Mouse (Mus musculus): ENCODE data around the gene Tmem121.
"Not testable (repeated sequence)": the region's sequence is repeated elsewhere in the genome, so short reads cannot be mapped to it uniquely, and the experiment has no call there.

Tmem121 gene

DNA sequence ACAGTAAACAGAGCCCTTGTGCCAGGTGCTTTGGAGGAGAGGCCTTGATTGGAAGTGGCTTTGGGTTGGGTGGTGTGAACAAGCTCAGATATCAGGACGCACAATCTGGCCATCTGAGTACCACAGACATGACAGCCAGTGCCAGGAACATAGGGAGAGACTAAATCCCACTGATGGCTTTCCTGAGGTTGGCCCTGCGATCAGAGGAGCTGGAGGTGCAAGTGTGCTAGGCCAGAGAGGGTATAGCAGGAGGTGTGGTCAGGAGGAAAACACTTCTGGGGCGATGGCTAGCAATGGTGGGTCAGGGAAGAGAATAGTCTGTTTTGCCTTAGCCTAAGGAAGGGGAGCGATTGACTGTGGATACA lies 1.3 kb downstream of the Tmem121 start:
- no peak for DNase-seq (ENCODE audit: low read depth, low spot score)

DNA sequence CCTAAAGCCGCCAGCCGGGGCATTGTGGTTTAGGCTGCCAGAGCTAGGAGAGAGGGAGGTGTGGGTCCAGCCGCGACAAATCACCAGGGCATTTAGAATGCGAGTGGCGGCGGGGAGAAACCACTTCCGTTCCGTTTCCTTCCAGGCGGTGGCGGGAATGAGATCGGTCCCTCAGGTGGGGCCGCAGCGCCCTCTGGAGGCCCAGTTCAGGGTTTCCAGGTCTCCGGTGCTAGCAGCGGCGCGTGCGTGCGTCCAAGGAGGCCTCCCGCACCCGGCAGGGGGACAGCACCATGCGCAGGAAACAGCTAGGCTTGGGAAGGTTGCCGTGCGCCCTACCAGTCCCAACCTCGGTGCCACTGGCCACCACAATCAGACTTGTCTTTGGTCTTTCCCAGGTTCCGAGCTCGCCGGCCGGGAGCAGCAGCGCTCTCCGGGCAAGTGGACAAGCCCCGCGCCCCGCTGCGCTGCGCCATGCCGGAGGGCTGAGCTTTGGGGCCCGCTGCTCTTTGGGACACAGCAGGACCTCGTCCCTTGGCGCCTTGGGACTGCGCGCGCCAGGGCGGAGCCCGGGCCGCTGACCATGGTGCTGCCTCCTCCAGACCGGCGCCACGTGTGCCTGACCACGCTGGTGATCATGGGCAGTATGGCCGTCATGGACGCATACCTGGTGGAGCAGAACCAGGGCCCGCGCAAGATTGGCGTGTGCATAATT lies 2.0 kb downstream of the Tmem121 start:
- DNase-seq (ENCODE audit: low read depth, low spot score), result peak; percentile 90

DNA sequence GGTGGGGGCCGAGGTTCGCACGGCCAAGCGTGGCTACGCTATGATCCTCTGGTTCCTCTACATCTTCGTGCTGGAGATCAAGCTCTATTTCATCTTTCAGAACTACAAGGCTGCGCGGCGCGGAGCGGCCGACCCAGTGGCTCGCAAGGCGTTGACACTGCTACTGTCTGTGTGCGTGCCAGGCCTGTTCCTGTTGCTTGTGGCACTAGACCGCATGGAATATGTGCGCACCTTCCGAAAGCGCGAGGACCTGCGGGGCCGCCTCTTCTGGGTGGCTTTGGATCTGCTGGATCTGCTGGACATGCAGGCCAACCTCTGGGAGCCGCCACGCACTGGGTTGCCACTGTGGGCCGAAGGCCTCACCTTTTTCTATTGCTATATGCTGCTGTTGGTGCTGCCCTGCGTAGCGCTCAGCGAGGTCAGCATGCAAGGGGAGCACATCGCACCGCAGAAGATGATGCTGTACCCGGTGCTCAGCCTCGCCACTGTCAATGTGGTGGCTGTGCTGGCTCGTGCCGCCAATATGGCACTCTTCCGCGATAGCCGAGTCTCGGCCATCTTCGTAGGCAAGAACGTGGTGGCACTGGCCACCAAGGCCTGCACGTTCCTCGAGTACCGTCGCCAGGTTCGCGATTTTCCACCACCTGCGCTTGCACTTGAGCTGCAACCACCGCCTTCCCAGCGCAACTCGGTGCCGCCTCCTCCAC lies 2.8 kb downstream of the Tmem121 start:
- DNase-seq (ENCODE audit: low read depth, low spot score), result no peak

DNA sequence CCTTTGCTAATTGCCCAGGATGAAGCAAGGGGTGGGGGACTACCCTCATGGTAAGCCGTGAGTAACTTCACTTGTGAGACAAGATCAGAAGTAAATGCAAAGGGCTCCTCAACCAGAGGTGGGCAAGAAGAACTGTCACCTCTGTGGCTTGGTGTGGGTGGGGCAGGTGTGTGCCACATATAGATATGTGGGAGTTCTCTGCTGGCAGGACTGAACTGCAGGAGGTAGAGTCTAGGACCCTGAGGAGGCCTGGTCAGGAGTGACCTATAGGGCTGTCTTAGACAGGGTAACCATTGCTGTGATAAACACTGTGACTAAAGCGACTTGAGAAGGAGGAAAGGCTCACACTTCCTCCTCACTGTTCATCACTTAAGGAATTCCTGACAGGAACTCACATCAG lies 7.7 kb downstream of the Tmem121 start:
- DNase-seq (ENCODE audit: low read depth, low spot score), result no peak

DNA sequence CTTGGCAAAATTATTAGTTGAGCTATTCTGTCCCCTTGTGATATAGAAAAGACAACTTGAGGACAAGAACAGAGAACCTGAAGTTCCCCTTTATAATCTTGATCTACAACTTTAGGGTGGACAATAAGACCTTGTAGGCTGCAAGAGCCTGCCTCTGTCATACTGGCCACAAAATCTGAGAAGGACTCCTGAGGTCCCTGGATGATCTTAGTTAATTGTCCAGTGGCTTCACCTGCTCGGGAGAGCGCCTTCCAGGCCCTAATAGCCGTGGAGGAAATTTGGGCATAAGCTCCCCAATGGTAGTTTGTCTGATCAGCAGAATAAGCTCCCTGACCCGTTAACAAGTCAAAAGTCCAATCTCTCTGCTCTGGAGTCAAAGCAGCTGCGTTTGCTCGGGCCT lies 13.4 kb downstream of the Tmem121 start:
- DNase-seq (ENCODE audit: low read depth, low spot score), result not testable (repeated sequence)

DNA sequence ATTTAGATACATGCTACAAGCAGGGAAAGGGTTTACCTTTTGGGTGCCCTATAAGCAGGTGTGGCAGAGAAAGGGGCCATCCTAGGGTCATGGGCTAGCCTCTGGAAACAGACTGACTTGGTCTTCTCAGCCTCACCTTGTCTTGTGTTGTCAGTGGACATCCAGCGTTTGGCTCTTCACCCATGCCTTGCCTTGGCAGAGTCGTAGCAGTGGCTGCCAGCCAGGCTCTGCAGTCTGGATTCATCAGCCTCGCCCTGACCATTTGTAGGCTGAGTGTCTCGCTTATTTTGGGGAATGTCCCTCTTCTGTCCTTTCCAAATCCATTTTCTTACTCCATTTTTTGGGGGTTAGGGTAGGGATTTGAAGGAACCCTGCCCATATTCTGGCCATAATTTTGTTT lies 15.6 kb downstream of the Tmem121 start:
- no peak for DNase-seq (ENCODE audit: low read depth, low spot score)

DNA sequence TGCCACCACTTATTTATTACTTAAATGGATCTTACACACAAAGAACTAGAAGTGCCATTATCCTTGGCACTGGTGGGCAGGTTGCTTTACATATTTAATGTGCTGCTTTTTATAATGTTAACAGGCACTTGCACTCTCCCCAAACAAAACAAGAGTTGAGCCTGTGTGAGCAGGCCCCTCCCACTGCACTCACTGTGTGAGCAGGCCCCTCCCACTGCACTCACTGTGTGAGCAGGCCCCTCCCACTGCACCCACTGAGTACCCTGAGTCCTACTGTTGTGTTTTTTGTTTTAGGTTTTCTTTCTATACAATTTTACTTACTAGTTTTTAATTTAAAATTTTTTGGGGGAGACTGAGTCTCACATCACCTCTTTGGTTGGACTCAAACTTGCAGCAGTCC lies 16.3 kb downstream of the Tmem121 start:
- no peak for DNase-seq (ENCODE audit: low read depth, low spot score)

DNA sequence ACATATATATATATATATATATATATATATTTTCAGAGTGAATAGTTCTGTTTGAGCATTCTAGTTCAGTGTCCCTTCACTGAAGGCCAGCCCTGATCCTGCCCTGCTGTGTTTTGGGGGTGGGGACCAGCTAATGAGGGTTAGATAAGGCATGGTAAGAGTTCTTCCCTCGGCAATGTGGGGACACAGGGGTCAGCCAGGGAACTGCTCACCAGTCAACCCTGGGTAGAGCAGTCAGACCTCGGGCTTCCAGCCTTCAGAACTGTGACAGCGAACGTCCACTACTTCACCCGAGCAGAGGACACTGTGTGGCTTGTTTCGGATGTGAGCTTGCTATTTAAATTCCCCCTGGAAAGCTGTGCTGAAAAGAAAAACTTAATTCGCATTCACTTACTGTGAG lies 17.8 kb downstream of the Tmem121 start:
- DNase-seq (ENCODE audit: low read depth, low spot score), result no peak

DNA sequence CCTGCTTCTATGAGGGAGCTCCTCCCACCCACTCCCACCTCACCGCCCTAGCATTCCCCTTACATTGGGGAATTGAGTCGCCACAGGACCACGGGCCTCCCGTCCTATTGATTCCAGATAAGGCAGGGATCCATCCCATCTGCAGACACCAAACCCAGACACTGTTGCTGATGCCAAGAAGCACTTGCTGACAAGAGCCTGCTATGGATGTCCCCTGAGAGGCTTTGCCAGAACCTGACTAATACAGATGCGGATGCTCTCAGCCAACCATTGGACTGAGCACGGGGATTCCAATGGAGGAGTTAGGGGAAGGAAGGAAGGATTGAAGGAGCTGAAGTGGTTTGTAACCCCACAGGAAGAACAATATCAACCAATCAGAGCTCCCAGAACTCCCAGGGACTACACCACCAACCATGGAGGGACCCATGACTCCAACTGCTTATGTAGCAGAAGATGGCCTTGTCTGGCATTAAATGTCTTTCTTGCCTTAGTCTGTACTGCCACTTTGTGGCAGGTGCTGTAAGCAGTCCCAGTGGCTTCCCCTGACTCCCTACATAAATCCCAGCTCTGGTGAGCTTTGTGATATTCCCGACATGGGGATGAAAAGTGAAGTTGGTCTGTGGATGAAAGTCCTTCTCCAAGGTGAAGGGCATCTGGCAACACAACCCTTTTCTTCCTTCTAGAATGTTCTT lies 19.7 kb downstream of the Tmem121 start:
- no peak for DNase-seq (ENCODE audit: low read depth, low spot score)

DNA sequence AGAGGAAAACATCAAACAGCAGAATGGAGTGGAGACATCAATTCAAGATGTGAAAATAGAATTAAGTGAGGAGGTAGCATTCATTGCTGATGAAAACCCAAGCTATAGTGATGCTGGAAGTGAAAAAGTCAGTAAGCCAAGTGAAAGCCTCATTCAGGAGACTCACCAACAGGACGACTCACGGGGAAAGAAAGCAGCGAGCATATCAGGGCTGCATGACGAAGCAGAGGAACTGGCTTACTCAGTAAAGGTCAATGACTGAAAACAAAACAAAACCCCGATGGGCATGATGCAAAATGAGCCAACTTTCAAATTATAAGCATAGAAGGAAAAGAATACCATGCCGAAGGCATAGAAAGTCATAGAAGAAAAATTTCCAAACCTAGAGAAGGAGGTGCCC lies 22.0 kb downstream of the Tmem121 start:
- no peak for DNase-seq (ENCODE audit: low read depth, low spot score)

DNA sequence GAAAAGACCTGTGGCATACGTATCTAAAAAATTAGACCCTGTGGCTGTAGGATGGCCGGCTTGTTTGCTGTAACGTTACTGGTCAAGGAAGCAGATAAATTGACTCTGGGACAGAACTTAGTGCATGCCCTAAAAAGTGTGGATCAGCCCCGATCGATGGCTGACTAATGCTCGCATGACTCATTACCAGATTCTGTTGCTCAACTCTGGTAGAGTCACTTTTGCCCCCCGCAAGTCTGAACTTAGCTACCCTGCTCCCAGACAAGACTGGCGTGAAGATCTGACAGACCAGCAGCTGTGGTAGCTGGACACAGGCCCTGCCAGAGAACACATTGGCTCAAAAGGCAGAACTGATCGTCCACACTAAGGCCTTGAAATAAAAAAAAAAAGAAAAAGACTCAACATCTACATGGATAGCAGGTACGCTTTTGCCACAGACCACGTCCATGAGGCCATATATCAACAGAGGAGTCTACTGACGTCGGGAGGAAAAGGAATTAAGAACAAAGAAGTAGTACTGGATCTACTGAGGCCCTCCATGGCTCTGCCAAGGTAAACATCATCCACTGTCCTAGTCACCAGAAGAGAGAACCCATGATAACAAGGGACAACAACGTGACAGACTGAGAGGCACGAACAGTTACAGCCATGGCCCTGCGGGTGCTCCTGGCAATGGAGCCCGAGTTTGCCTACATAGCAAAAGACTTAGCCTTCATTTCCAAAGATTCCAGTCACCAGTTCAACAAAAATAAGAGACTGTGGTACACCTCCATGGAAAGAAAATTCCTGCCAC lies 25.1 kb downstream of the Tmem121 start:
- DNase-seq (ENCODE audit: low read depth, low spot score), result no peak

DNA sequence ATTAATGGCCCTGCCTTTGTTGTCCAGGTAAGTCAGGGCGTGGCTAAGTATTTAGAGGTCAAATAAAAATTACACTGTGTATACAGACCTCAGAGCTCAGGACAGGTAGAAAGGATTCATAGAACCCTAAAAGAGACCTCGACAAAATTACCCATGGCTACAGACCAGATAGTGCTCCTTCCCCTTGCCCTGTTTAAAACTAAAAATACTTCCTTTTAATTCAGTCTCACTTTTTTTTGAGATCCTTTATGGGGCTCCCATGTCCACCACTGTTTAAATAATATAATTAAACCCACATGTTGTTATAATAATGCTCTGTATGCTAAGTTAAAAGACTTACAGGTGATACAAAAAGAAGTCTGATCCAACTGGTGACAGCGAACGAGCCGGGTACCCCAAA lies 26.0 kb downstream of the Tmem121 start:
- no peak for DNase-seq (ENCODE audit: low read depth, low spot score)

DNA sequence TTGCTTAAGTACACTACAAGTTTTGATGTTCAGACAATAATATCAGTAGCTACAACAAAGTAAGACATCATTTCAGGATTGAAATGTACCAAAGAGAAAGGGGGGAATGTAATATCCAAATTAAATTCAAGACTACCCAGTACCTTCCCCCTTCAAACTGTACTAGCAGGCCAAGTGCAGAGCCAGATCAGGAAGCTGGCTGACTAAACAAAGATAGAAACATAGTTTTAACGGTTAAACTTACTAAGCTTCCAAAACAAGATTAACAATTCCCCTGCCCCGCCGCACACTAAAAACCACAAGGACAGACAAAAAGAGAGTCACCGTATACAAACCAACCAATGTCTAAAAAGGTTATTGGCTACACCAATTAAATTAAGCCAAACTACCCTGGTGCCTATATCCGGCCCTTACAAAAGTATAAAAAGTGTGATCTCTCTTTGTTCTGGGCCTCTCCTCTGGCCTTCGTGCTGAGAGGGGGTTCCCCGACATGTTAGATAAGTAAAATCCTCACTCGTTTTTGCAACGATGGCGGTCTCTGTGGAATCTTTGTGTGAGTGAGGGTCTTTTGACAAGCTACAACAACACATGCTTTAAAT lies 26.7 kb downstream of the Tmem121 start:
- DNase-seq (ENCODE audit: low read depth, low spot score), result no peak

DNA sequence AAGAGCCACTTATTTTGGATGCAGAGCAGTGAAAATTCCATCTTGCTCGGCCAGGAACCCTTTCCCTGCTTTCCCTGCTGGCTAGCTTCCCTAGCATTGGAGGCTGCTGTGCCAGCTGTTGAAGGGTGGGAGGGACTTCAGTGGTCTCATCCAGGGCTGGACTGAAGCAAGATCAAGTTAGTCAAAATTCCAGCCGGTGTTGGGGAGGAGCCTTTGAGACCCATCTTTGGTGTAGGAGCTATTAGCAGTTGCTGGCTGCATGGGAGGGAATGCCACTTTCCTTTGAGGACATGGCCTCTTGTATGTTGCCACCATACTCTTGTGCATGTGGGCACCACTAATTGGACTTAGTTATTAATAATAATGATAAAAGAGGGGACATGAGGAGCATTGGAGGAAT lies 27.5 kb downstream of the Tmem121 start:
- DNase-seq (ENCODE audit: low read depth, low spot score), result no peak

DNA sequence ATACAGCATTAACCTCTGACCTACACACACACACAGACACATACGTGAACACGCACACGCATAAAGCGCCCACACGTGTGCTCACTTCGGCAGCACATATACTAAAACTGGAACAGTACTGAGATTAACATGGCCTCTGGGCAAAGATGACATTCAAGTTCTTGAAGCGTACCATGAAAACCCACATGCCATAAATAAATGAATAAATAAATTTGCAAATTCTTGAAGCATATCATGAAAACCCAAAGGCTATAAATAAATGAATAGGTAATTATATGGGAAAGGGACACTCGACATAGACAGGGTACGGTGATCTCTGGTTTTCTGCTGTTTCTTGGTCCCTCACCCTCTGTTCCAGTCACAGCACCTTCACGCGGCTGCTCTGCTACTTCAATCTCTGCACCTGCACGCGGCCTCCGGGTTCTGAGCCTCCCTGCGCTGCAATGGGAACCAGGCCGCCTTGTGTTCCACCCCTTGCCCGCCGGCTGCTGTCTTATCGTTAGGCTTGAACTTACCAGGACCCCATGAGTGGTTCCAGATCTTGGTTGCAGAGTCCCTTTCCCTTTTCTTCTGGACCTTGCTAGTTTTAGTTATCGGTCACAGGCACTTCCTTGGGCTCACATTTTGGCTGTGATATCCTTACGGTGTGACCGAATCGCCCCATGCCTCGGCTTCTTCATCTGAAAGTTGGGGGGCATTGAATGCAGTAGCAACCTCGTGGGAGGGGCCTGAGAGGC lies 28.5 kb downstream of the Tmem121 start:
- DNase-seq (ENCODE audit: low read depth, low spot score), result no peak

DNA sequence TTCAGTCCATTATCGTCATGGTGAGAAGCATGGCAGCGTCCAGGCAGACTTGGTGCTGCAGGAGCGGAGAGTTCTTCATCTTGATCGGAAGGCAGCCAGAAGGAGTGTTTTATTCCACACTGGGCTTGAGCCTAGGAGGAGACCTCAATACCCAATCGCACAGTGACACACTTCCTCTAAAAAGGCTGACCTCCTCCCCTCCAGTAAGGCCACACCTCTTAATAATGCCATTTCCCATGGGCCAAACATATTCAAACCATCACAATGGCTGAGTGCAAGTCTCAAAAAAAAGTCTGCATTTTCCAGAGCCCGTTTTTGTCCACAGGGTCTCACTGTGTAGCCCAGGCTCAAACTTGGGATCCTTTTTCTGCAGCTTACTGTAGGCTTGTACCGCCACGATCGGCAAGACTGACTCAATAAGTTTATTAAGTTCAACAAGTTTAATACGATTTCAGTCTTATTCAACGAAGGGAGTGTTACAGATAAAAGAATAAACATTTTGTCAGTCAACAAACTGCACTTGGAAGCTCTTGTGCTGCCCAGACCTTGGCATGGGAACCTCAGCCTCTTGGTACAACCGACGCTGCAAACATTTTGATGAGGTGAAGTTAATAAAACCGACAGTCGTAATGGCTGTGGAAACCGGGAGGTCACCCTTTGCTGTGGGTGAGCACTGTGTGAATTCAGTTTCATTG lies 29.4 kb downstream of the Tmem121 start:
- DNase-seq (ENCODE audit: low read depth, low spot score), result no peak

DNA sequence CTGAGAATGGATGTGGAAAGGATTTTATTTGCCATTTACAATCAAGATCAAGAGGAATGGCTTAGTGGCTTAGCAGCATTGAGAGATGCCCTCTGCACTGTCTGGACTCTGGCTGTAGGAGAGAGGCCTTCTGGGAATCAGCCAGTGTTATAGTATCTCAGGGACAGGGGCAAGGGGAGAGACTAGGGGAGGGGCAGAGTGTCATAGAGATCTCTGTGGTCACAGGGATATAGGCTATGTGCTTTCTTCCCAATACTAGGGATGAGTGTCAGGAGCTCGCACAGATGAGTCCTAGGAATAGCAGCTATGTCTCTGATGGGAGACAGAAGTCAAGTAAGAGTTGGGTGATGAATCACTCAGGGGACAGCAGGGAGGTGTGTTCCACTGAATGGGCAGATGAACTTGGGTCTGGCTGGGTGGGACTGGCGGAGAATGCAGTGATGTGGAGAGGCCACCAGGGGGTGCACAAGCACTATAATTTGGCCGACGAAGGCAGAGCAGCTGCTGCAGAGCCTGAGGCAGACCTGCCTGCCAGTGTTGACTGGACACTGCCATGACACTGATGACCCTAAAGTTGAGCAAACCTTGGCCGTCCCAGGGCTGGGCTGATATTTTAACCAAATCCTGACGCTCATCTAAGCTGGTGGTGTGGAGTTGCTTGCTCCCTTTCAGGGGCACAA lies 30.1 kb downstream of the Tmem121 start:
- DNase-seq (ENCODE audit: low read depth, low spot score), result peak; percentile 64

DNA sequence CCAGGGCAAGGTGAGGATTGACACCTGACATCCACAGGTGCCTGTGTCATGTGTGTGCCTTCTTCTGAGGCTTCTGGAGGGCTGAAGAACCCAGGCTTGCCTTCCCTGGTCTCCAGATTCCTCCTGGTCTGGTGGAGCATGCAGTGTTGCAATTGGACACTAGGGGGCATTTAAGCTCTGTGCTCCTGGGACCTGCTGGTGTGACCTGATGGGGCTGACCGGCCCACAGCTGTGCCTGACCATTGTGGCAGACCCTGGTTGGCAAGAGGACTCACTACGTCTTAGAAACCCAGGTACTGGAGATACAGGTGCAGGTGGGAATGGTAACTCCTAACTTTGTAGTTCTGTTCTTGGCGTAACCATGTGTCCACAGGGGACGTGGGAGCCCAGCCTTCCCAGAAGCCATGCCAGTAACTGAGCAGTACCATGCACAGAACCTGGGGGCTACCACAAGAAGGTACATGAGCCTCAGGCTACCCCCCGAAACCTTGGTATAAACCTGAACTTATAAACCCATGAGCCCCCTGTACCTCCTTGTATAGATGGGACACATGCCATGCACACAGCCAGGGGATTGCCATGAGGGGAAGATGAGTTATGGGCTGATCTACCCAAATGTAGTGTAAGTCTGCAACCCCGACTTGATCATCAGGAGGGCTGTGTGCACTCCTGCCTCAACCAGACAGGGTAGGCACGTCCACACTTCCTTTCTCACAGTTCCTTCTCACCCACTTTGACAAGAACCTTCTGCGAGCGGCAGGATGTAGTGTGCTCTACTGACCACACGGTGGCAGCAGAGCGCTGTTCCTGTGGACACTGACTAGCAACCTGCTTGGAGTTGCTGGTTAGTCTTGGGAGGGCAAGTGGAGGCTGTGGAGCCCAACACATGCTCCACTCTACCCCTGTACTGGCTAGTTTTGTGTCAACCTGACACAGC lies 31.8 kb downstream of the Tmem121 start:
- DNase-seq (ENCODE audit: low read depth, low spot score), result peak; percentile 86

DNA sequence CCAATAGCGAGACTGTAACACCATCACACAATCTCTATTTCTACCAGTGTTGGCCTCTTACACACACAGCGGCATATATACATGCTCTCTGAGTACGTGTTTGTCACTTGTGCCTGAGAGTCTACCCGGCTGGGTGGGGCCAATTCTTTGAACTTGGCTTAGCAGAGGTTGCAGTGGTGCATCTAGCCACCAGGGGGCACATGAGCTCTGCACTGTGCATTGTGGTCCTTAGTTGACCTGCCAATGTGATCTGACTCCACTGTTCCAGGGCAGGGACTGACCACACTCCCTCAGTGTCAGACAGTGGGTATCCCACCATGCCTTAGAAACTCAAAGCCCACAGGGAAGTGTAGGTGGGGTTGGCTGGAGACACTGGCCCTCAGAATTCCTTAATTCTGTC lies 34.1 kb downstream of the Tmem121 start:
- DNase-seq (ENCODE audit: low read depth, low spot score), result peak; percentile 54
